Mouse (Mus musculus) cerebellum, adult 9-11 months (tissue): ENCODE measurements around the gene Slc9a3r1.

Source experiments
- DNase-seq: peaks from one replicate; pipeline ENCODE4 v3.0.0; 2022

The Slc9a3r1 gene

GRCm38 (mm10) chr11:115162832-115163480 is at the start of gene Slc9a3r1:
Slc9a3r1 (plus strand) TSS chr11:115163341.
- DNase-seq = peak; percentile 99

GRCm38 (mm10) chr11:115119409-115119808 is 43.7 kb upstream of the Slc9a3r1 start:
- no peak for DNase-seq

- no peak for DNase-seq
Measured at GRCm38 (mm10) chr11:115128483-115128882, 34.7 kb upstream of the Slc9a3r1 start.

- DNase-seq = no peak
Measured at GRCm38 (mm10) chr11:115129508-115130126, 33.5 kb upstream of the Slc9a3r1 start.

GRCm38 (mm10) chr11:115131768-115132381 is 31.3 kb upstream of the Slc9a3r1 start:
- no peak for DNase-seq

- DNase-seq = no peak
Measured at GRCm38 (mm10) chr11:115133800-115134199, 29.3 kb upstream of the Slc9a3r1 start, which contains the start of gene Cd300lf. Cd300lf (minus strand) TSS chr11:115133992.

- DNase-seq = no peak
Measured at GRCm38 (mm10) chr11:115138597-115139262, 24.4 kb upstream of the Slc9a3r1 start.

- no peak for DNase-seq
Measured at GRCm38 (mm10) chr11:115141970-115142369, 21.2 kb upstream of the Slc9a3r1 start.

GRCm38 (mm10) chr11:115147813-115148212 is 15.3 kb upstream of the Slc9a3r1 start:
- DNase-seq = no peak

GRCm38 (mm10) chr11:115150741-115151254 is 12.3 kb upstream of the Slc9a3r1 start:
- DNase-seq = no peak

GRCm38 (mm10) chr11:115151755-115152429 is 11.2 kb upstream of the Slc9a3r1 start:
- DNase-seq = peak; percentile 86

- DNase-seq = no peak
Measured at GRCm38 (mm10) chr11:115153088-115153487, 10.1 kb upstream of the Slc9a3r1 start.

- peak; percentile 83 for DNase-seq
Measured at GRCm38 (mm10) chr11:115153699-115154292, 9.3 kb upstream of the Slc9a3r1 start.

GRCm38 (mm10) chr11:115155053-115155634 is 8.0 kb upstream of the Slc9a3r1 start:
- DNase-seq = peak; percentile 40

GRCm38 (mm10) chr11:115157933-115158719 is 5.0 kb upstream of the Slc9a3r1 start:
- DNase-seq = peak; percentile 34

GRCm38 (mm10) chr11:115160016-115160797 is 2.9 kb upstream of the Slc9a3r1 start:
- DNase-seq = peak; percentile 89

- peak; percentile 77 for DNase-seq
Measured at GRCm38 (mm10) chr11:115160883-115161577, 2.1 kb upstream of the Slc9a3r1 start.

- DNase-seq = peak; percentile 42
Measured at GRCm38 (mm10) chr11:115161578-115162204, 1.4 kb upstream of the Slc9a3r1 start.

- DNase-seq = peak; percentile 42
Measured at GRCm38 (mm10) chr11:115162205-115162601, 938 bp upstream of the Slc9a3r1 start.
